Mouse (Mus musculus): ENCODE results near the gene Zdhhc6. TPM values are rescaled to one million over a fixed set of nuclear protein-coding genes. Genes with fewer than 3 reads are reported as not detected.

Zdhhc6 gene
- 10 to 100 TPM; 34.7 to 48.1 TPM for total RNA-seq (2023)

DNA sequence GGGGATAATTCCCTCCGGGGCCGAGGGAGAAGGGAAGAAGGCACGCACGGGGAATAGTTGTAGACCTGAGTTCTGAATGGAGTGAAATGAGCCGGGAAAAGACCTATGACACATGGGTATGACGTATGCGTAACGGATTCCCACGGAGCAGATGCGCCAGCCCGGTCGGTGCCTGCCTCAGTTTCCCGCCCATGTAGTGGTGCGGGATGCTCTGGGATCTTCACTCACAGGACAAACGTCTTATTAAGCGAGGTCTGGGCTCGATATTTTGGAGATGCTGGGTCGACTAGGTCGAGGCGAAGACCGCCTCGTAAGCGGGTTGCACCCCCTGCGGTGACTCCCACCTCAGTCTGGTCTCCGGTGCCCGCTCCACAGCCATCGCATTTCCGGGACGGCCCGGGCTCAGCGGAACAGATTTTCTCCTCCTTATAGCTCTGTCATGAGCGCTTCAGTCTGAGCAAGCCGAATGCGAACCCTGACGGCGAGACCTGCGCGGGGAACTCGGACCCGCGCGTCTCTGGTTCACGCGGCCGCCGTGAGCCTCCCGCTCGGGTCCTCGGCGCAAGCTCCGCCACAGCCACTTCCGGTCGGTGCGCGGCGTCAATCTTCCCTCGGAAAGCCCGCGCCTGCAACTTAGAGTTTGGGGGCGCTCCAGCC is at the start of gene Zdhhc6:
Gene Zdhhc6, minus strand, starts transcription at position 581 of the 657 bp plus-strand sequence.

GRCm38 (mm10) chr19:55316109-55316714 is 380 bp upstream of the Zdhhc6 start, which contains the start of gene Vti1a:
TSS of gene Vti1a (plus strand) at chr19:55316295.

GRCm38 (mm10) chr19:55251383-55252124 is 64.3 kb downstream of the Zdhhc6 start, which contains the start of gene Acsl5:
TSS of gene Acsl5 (plus strand) at chr19:55251938.

DNA sequence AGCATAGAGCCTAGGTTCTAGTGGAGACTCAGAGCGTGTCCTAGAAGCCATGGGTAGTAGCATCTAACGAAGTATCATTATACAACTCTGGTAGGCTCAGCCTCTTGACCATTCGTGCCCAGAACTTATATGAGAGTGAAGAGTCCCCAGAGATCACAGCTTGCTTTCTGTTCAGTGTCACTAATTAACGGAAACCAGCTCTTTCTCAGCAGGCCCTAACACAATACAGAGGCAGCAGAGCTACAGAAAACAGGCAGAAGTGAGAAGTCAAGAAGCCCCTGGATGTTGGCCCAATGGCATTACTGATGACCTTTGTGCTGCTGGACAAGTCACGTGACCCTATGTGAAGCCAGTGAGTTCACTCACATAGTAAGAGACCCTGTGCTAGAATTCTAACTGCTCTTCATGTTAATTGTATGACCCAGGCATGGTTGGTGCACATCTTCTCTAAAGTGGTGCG is 74.6 kb downstream of the Zdhhc6 start, which contains the start of gene Gucy2g:
Gene Gucy2g, minus strand, starts transcription at position 51 of the 460 bp plus-strand sequence.

Other genes starting within 250 kb of the Zdhhc6 start
- 10 to 100 TPM in 1 of 2 experiments, 1 to 10 TPM in 1; 8.7 to 11.5 TPM for gene Gpam, start 188.8 kb downstream of the Zdhhc6 start, total RNA-seq (2023)
- gene Tectb, start 135.3 kb downstream of the Zdhhc6 start, total RNA-seq (2023): not detected
- gene Gucy2g, start 74.8 kb downstream of the Zdhhc6 start, total RNA-seq (2023): not detected
- 10 to 100 TPM; 44.1 to 45.7 TPM for gene Acsl5, start 64.1 kb downstream of the Zdhhc6 start, total RNA-seq (2023)
- 10 to 100 TPM; 42.5 to 47.2 TPM for gene Vti1a, start 263 bp upstream of the Zdhhc6 start, total RNA-seq (2023)

Measured in B cell, adult 67 days (primary cell).